Comparison of ENCODE assay signal across 13 mouse cellular contexts in the genomic region with DNA sequence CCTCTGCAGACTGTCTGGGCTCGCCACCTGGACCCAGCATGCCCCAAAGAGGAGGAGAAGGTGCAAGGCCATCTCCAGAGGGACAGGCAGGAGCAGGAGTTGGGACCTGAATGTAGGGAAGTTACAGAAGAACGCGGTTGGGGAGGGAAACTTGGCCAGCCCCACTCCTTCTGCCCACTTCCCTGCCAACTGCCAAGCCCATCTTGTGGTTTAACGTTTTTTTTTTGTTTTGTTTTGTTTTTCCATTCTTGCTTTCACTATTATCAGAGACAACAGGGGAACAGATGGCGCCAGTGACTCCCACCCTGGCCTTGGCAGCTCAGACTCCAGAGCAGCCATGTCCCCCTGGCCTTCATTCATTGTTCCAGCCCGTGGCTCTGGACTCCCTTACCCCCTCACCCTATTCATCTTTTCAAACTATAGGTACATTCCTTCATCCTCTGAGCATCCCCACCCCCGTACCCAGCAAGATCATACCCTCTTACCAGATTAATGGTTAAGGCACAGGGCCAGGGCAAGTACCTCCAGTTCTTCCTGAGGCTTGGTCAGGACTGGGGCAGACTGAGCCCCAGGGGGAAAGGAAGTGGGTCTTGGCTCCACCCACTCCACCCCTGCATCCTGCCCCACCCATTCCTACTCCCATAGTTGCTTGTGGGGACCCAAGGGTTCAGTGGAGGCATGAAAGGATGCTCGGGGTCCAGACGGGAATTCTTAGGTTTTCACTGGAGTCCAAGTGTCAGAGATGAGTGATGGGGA. TPM values are rescaled to one million over a fixed set of nuclear protein-coding genes. Genes with fewer than 3 reads are reported as not detected.
A peak's percentile ranks its signal among the peaks of the same experiment; 100 is the strongest.
DNase-seq lines count a peak whose midpoint lies in the region; ATAC-seq and TF ChIP-seq lines count a peak whose summit lies in the region.
"Had no signal": no experiment of that assay in that cellular context is flagged by ENCODE, and none has a peak within 500 bp of the region (broad histone marks: within the 10 kb centered on the region; RNA-seq: fewer than 3 reads in every experiment).

A gene (minus strand): TSS at position 562 of the 756 bp plus-strand sequence.

- no peak within 1 kb of the TSS for H3K27ac ChIP-seq in heart, embryonic 15.5 days
- H3K27ac ChIP-seq: hindbrain, embryonic 15.5 days; left cerebral cortex, adult 2 months had no signal

- H3ac ChIP-seq in myocyte (ENCODE audit: control insufficient read depth, insufficient read length): no peak within 1 kb of the TSS

- H3K4me3 ChIP-seq in heart, embryonic 15.5 days: peak within 1 kb of the TSS; percentile 18; the same call in 1 of the 2 replicates
- H3K4me3 ChIP-seq in myocyte: peak within 1 kb of the TSS; percentile 18
- H3K4me3 ChIP-seq: hindbrain, embryonic 15.5 days; left cerebral cortex, adult 2 months had no signal

- no peak within 1 kb of the TSS for H3K9ac ChIP-seq in heart, embryonic 15.5 days
- H3K9ac ChIP-seq: hindbrain, embryonic 15.5 days had no signal

- peak within 1 kb of the TSS; percentile 21; the same call in 1 of the 2 replicates for H3K4me2 ChIP-seq in heart, embryonic 15.5 days
- peak within 1 kb of the TSS; percentile 67 for H3K4me2 ChIP-seq in myocyte (ENCODE audit: low read depth)
- H3K4me2 ChIP-seq: hindbrain, embryonic 15.5 days had no signal

- peak; percentile 56 for TF ChIP-seq POLR2A in myocyte (IDR thresholded peaks at IDR 0.05; ENCODE audit: insufficient read length, low read depth)

- 50% methylated on average over 9 of the region's 9 CpGs for WGBS in heart, embryonic 15.5 days

- ATAC-seq in heart, embryonic 15.5 days (replicated peaks; ENCODE audit: insufficient number of reproducible peaks, insufficient read depth, low FRiP score, low read depth): 0 out of 2 replicates have a peak, but pooled peaks have one; percentile 18
- ATAC-seq in granulocyte monocyte progenitor cell, adult 5-6 weeks (replicated peaks; ENCODE audit: poor library complexity, severe bottlenecking): peak; percentile 61

- H3K4me1 ChIP-seq in heart, embryonic 15.5 days (replicated peaks): peaks cover 5% of the 10 kb centered on the region; the same call in 1 of the 2 replicates
- H3K4me1 ChIP-seq: hindbrain, embryonic 15.5 days had no signal

- H3K36me3 ChIP-seq in heart, embryonic 15.5 days: no peaks in the 10 kb centered on the region
- H3K36me3 ChIP-seq in myocyte (ENCODE audit: control insufficient read depth, insufficient read depth): no peaks in the 10 kb centered on the region
- H3K36me3 ChIP-seq: hindbrain, embryonic 15.5 days had no signal

- H3K9me3 ChIP-seq in heart, embryonic 15.5 days (replicated peaks): no peaks in the 10 kb centered on the region
- H3K9me3 ChIP-seq: hindbrain, embryonic 15.5 days had no signal

- no peak for DNase-seq in heart, adult 9 months (ENCODE audit: low spot score in 2 of 2)
- peak; percentile 88 for DNase-seq in thymus, postnatal 14 days
- no peak for DNase-seq in urinary bladder, postnatal 4 days (ENCODE audit: low spot score in 2 of 2)
- DNase-seq in layer of hippocampus, adult 18-20 months (ENCODE audit: low spot score in 2 of 2): no peak
- no peak for DNase-seq in left cerebral cortex, postnatal 14 days (ENCODE audit: low spot score in 2 of 2)
- DNase-seq: adrenal gland, postnatal 36 days; lung, postnatal 4 days; retina, postnatal 1 day had no signal

- H3K27me3 ChIP-seq in heart, embryonic 15.5 days: 0 out of 2 replicates have a peak, but pooled peaks cover 3% of the 10 kb centered on the region
- H3K27me3 ChIP-seq in myocyte (ENCODE audit: control insufficient read depth, insufficient read depth, insufficient read length): no peaks in the 10 kb centered on the region
- H3K27me3 ChIP-seq: hindbrain, embryonic 15.5 days had no signal

- intact Hi-C loops in left cerebral cortex, postnatal 14 days (cut with DNase I): no loop called here

- no peaks in the 10 kb centered on the region for H3K79me2 ChIP-seq in myocyte (ENCODE audit: control insufficient read depth, insufficient read depth)

TF ChIP-seq in myocyte, 11 proteins besides CTCF, POLR2A, EP300 and RAD21:
- TF ChIP-seq MYOG (IDR thresholded peaks at IDR 0.05; ENCODE audit: control insufficient read depth in 1 of 3, insufficient read depth in 1 of 3, insufficient read length in 2 of 3, low read depth in 2 of 3) (no peak), SRF (IDR thresholded peaks at IDR 0.05; ENCODE audit: control insufficient read depth, insufficient read length, low read depth) (no peak), CEBPB (IDR thresholded peaks at IDR 0.05; ENCODE audit: insufficient read depth, poor library complexity, severe bottlenecking) (no peak), POLR2AphosphoS2 (IDR thresholded peaks at IDR 0.05; ENCODE audit: insufficient read length, low read depth) (no peak), MAX (IDR thresholded peaks at IDR 0.05; ENCODE audit: low read depth) (no peak), TCF3 (IDR thresholded peaks at IDR 0.05; ENCODE audit: insufficient read length, low read depth) (no peak), MYOD1 (IDR thresholded peaks at IDR 0.05; ENCODE audit: control insufficient read depth in 1 of 3, insufficient read length in 2 of 3, low read depth in 2 of 3) (no peak), REST (IDR thresholded peaks at IDR 0.05; ENCODE audit: insufficient read depth, insufficient read length) (no peak), E2F4 (IDR thresholded peaks at IDR 0.05; ENCODE audit: insufficient read depth) (no peak), USF1 (IDR thresholded peaks at IDR 0.05; ENCODE audit: low read depth) (no peak), TCF12 (IDR thresholded peaks at IDR 0.05; ENCODE audit: insufficient read depth, poor library complexity, severe bottlenecking) (no peak)
TF ChIP-seq in myocyte: peak in this region for 0.

RNA-seq across cellular contexts. Expression of the gene that starts here (rescaled TPM):
- polyA plus RNA-seq in heart, embryonic 15.5 days (2015; fragmentation: Nextera tagmentation; extraction: Ambion mirVana): 0.23 and 1.5 TPM in 2 replicates
- 123 and 159 TPM in 2 replicates for total RNA-seq in granulocyte monocyte progenitor cell, adult 5-6 weeks (2014; fragmentation: Nextera tagmentation)
- total RNA-seq in granulocyte monocyte progenitor cell, adult 5-6 weeks (2017): 293 and 356 TPM in 2 replicates
- polyA plus RNA-seq in myocyte (2012; fragmentation: generic; extraction: Trizol): 21.7 TPM
- total RNA-seq in layer of hippocampus, adult 18-20 months (2021): under 1 TPM; 0.25 to 0.30 TPM
- under 1 TPM in 1 of 2 experiments, not detected in 1; 0.11 TPM for total RNA-seq in left cerebral cortex, postnatal 14 days (2021)

Comparison
In these comparisons a context has a peak if more than half of its experiments do, and no peak if none do; other contexts are left out.
1. RNA of the gene that starts here (total RNA-seq): 123 to 356 TPM in granulocyte monocyte progenitor cell, adult 5-6 weeks; 0.25 to 0.30 TPM in layer of hippocampus, adult 18-20 months and 0.11 TPM in left cerebral cortex, postnatal 14 days; every median in the first group is over 10 times any median in the second.